Mouse (Mus musculus): ENCODE measurements around the gene Homer1. TPM values are rescaled to one million over a fixed set of nuclear protein-coding genes. Genes with fewer than 3 reads are reported as not detected.

The Homer1 gene
- polyA plus RNA-seq, 1 experiment from 2014 or later: 13.2 TPM

DNA sequence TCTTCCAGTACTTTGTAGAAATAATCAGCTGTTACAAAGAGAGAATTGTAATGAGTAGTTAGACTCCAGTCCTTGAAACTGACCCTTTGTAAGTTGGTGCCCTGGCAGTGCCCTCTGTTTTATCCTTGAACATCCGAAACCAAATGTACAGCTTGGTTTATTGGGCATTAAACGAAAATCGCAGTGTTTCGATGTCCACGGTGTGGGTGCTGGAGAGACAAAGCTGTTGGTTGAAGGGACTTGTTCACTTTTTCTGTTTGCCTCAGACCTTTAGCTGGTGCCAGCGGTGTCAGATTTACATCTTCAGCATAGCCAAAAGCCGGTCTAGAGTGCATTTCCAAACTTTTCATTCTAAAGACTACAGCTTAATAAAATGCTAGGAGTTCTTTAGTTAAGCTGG lies 6.2 kb downstream of the Homer1 start:
- peak overlapping the region; percentile 86 for H3K4me3 ChIP-seq
- H3K4me1 ChIP-seq (replicated peaks): peaks cover 5% of the 10 kb centered on the region
- peak overlapping the region; percentile 75 for H3K4me2 ChIP-seq
- no peak for ATAC-seq (replicated peaks; ENCODE audit: insufficient number of reproducible peaks, insufficient read depth, low FRiP score, low read depth)
- H3K9ac ChIP-seq: peak overlapping the region; percentile 57
- 17% methylated on average over 7 of the region's 7 CpGs for WGBS
- no peaks in the 10 kb centered on the region for H3K9me3 ChIP-seq (replicated peaks)
- H3K36me3 ChIP-seq: no peaks in the 10 kb centered on the region
- peak overlapping the region; percentile 57 for H3K27ac ChIP-seq
- no peaks in the 10 kb centered on the region for H3K27me3 ChIP-seq

DNA sequence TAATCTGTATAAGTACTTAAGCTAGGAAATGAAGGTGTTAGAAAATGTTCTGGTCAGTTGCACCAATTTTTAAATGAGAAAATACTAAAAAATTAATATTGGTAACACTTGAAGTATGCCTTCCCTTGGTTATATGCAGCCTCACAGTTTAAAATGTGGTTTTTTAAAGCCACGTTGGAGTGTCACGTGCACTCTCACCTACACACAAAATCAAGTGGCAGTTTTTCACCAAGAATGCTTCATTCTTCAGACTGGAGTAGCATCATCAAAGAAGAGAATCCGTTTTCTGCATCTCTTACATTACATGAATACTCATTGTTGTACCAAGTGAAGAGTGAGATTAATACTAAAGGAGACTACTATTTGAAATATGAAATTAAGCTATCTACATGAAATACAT lies 7.1 kb downstream of the Homer1 start:
- H3K27ac ChIP-seq: no peak overlapping the region

DNA sequence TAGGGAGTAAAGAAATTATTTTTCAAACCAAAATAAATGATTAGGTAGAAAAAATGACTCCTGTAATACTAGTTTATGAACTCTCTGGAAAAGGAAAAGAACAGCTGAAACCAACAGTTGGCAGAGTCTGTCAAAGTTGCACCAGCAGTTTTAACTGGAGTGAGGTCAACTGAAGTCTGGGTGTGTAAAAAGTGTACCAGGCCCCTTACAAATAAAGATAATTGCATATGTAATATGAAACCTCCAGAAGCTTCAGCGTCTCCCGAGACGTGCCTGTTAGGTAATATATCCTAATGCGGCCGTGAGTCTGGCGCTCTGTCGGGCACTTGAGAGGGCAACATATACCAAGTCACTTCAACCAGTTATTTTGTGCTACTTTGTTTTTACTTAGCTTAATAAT lies 8.3 kb downstream of the Homer1 start:
- Histone ChIP-seq H3K4me3 (peak overlapping the region; percentile 29), H3K4me1 (replicated peaks) (peaks cover 13% of the 10 kb centered on the region), H3K9ac (0 out of 2 replicates have a peak overlapping the region, but pooled peaks have one; percentile 1), H3K4me2 (peak overlapping the region; percentile 75), H3K36me3 (no peaks in the 10 kb centered on the region), H3K27me3 (no peaks in the 10 kb centered on the region), H3K27ac (peak overlapping the region; percentile 77), H3K9me3 (replicated peaks) (no peaks in the 10 kb centered on the region)
- WGBS: 35% methylated on average over 7 of the region's 7 CpGs
- no peak for ATAC-seq (replicated peaks; ENCODE audit: insufficient number of reproducible peaks, insufficient read depth, low FRiP score, low read depth)

More for the DNA sequence above, 7.1 kb downstream of the Homer1 start:
- Histone ChIP-seq H3K4me1 (replicated peaks) (peaks cover 9% of the 10 kb centered on the region), H3K4me2 (peak overlapping the region; percentile 75), H3K36me3 (no peaks in the 10 kb centered on the region), H3K9ac (no peak overlapping the region), H3K4me3 (peak overlapping the region; percentile 86), H3K9me3 (replicated peaks) (no peaks in the 10 kb centered on the region), H3K27me3 (no peaks in the 10 kb centered on the region)
- 43% methylated on average over 3 of the region's 3 CpGs for WGBS
- no peak for ATAC-seq (replicated peaks; ENCODE audit: insufficient number of reproducible peaks, insufficient read depth, low FRiP score, low read depth)

DNA sequence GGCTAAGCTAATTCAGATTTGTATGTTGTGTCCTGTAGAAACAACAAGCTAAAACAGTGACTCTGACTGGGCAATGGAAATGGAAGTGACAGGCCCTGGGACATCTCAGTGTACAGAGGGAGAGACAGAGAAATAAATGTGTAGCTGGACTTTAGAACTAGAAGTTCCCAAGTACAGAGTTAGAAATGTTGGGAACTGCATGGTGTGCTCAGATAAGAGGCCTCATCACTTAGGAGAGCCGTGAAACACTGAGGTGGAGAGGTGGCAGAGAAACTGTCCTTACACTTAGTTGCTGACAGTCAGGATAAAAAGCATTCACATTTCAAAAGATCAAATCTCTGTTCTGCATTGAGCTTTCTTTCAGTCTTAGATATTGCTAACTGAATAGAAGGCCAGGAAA lies 9.9 kb downstream of the Homer1 start:
- H3K27ac ChIP-seq: peak overlapping the region; percentile 82
- WGBS: 19% methylated on average over 1 of the region's 1 CpGs
- H3K9ac ChIP-seq: no peak overlapping the region
- H3K36me3 ChIP-seq: no peaks in the 10 kb centered on the region
- peaks cover 22% of the 10 kb centered on the region for H3K4me1 ChIP-seq (replicated peaks)
- ATAC-seq (replicated peaks; ENCODE audit: insufficient number of reproducible peaks, insufficient read depth, low FRiP score, low read depth): no peak
- no peaks in the 10 kb centered on the region for H3K9me3 ChIP-seq (replicated peaks)
- peak overlapping the region; percentile 38 for H3K4me2 ChIP-seq
- no peaks in the 10 kb centered on the region for H3K27me3 ChIP-seq
- H3K4me3 ChIP-seq: no peak overlapping the region

DNA sequence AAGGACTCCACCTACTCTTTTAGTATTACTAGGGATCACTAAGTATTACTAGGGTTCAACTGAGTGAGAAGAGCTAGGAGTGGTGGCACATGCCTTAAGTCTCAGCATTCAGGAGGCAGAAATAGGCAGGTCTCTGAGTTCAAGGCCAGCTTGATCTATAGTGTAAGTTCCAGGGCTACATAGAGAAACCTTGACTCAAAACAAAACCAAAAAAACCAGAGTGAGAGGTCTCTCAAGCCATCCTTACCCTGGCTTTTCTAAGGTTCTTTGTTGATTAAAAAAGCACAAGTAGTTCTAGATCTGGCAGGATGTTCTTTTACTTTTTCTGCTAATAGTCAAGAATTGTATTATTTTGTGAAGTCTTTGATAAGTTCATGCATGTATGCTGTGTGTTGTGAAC lies 13.1 kb downstream of the Homer1 start:
- peaks cover 21% of the 10 kb centered on the region for H3K4me1 ChIP-seq (replicated peaks)
- no peak for ATAC-seq (replicated peaks; ENCODE audit: insufficient number of reproducible peaks, insufficient read depth, low FRiP score, low read depth)
- H3K4me3 ChIP-seq: no peak overlapping the region
- no peaks in the 10 kb centered on the region for H3K36me3 ChIP-seq
- no peaks in the 10 kb centered on the region for H3K27me3 ChIP-seq
- H3K27ac ChIP-seq: peak overlapping the region; percentile 28; the same call in 1 of the 2 replicates
- H3K9ac ChIP-seq: no peak overlapping the region
- no peaks in the 10 kb centered on the region for H3K9me3 ChIP-seq (replicated peaks)
- H3K4me2 ChIP-seq: no peak overlapping the region

DNA sequence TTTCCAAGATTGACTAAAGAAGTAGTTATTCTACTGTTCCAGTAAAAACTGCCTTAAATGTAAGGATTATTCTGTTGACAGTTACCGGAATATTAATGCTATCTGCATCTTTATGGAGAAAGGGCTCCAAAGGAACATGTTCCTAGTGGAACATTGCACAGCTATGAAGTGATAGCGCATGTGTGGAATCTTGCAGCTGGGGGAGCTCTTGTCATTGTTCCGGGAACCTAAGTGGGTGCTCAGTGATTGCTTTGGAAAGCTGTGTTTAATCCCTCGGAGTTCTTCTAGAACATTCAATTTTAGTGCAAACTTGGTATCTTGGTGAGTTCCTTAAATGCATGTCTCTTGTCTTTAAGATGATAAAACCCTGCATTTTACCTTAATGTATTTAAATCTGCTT lies 14.9 kb downstream of the Homer1 start:
- Histone ChIP-seq H3K4me1 (replicated peaks) (peaks cover 18% of the 10 kb centered on the region), H3K4me2 (no peak overlapping the region), H3K27me3 (no peaks in the 10 kb centered on the region), H3K27ac (no peak overlapping the region), H3K36me3 (no peaks in the 10 kb centered on the region), H3K9me3 (replicated peaks) (no peaks in the 10 kb centered on the region), H3K9ac (no peak overlapping the region), H3K4me3 (no peak overlapping the region)
- no peak for ATAC-seq (replicated peaks; ENCODE audit: insufficient number of reproducible peaks, insufficient read depth, low FRiP score, low read depth)
- WGBS: 49% methylated on average over 4 of the region's 4 CpGs

DNA sequence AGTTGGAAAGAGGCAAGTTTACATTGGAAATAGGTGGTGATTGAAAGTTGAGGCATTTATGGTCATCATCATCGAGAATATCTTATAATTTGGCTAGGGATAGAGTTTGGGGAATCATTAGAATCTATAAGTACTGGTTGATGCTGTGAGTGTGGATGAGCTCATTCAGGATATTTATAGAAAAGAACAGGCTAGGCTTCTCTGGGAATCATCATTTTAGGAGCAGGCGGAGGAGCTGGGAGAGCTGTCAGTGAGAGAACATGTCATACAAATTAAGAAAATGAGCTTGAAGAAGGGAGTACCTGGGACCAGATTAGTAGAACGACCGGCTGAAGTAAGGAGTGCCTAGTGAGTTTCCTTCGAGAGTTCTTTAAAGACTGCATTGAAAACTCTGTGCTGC lies 20.7 kb downstream of the Homer1 start:
- ATAC-seq (replicated peaks; ENCODE audit: insufficient number of reproducible peaks, insufficient read depth, low FRiP score, low read depth): no peak
- no peak overlapping the region for H3K4me2 ChIP-seq
- H3K9me3 ChIP-seq (replicated peaks): no peaks in the 10 kb centered on the region
- H3K4me3 ChIP-seq: no peak overlapping the region
- peak overlapping the region; percentile 48 for H3K27ac ChIP-seq
- peaks cover 8% of the 10 kb centered on the region; the same call in 1 of the 2 replicates for H3K4me1 ChIP-seq (replicated peaks)
- no peaks in the 10 kb centered on the region for H3K36me3 ChIP-seq
- no peak overlapping the region for H3K9ac ChIP-seq
- no peaks in the 10 kb centered on the region for H3K27me3 ChIP-seq
- WGBS: 41% methylated on average over 5 of the region's 5 CpGs

DNA sequence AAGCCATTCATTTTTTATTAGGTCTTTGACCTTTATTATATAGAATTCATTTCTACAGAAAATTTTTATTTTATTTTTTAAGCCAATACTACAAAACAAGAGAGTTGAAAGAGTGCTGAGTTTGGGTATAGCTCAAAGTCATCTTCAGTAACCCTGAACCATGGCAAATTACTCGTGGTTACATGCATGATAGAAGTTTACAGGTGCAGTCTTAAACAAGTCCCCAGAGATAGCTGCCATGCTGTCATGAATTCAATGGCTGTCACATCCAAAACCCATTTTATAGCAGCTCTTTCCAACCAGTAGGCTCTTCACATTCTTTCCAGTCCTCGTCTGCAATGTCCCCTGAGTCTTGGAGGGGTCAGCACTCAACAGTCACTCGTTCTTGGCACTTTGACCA lies 26.9 kb downstream of the Homer1 start:
- H3K4me2 ChIP-seq: no peak overlapping the region
- H3K27me3 ChIP-seq: no peaks in the 10 kb centered on the region
- no peak for ATAC-seq (replicated peaks; ENCODE audit: insufficient number of reproducible peaks, insufficient read depth, low FRiP score, low read depth)
- no peak overlapping the region for H3K27ac ChIP-seq
- H3K4me3 ChIP-seq: no peak overlapping the region
- peaks cover 9% of the 10 kb centered on the region; the same call in 1 of the 2 replicates for H3K4me1 ChIP-seq (replicated peaks)
- WGBS: 57% methylated on average over 3 of the region's 3 CpGs
- H3K9ac ChIP-seq: no peak overlapping the region
- H3K9me3 ChIP-seq (replicated peaks): no peaks in the 10 kb centered on the region
- no peaks in the 10 kb centered on the region for H3K36me3 ChIP-seq

DNA sequence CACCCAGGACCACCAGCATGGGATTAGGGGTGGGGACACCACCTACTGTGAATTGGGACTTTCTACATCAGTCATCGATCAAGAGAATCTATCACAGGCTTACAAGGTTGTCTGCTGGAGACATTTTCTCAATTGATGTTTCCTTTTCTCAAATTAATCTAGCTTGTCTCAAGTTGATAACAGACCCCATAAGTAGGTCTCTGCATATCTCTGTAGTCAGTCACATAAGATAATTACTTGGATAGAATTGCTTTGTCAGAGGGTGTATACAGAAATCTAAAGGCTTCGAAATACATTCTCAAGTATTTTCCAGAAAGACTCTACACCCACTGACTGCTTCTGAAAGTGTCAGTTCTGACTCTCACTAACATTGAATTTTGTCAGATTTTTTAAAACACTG lies 32.3 kb downstream of the Homer1 start:
- Histone ChIP-seq H3K36me3 (no peaks in the 10 kb centered on the region), H3K9ac (no peak overlapping the region), H3K9me3 (replicated peaks) (no peaks in the 10 kb centered on the region), H3K4me1 (replicated peaks) (peaks cover 4% of the 10 kb centered on the region; the same call in 1 of the 2 replicates), H3K27ac (no peak overlapping the region), H3K4me3 (no peak overlapping the region), H3K27me3 (no peaks in the 10 kb centered on the region), H3K4me2 (no peak overlapping the region)
- WGBS: 90% methylated on average over 2 of the region's 2 CpGs
- no peak for ATAC-seq (replicated peaks; ENCODE audit: insufficient number of reproducible peaks, insufficient read depth, low FRiP score, low read depth)

DNA sequence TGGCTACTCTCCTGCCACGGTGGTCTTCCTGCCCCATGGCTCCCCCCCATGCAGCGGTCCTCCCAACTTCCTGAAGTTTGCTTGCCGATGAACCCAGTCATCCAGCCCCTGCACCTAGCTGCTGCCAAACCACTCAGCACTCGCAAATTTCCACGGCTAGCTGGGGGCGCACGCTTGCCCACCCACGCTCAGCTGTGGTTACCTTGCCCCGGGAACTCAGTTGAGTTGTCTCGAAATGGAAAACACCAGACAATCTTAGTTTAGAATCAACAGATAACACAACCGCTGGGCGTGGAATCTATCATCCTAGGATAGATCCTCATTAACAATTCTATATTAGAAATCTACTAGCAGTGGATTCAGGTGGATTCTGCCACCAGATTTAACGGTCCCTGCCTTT lies 33.1 kb downstream of the Homer1 start:
- Histone ChIP-seq H3K27ac (no peak overlapping the region), H3K9me3 (replicated peaks) (no peaks in the 10 kb centered on the region), H3K36me3 (no peaks in the 10 kb centered on the region), H3K4me2 (no peak overlapping the region), H3K9ac (no peak overlapping the region), H3K4me3 (no peak overlapping the region), H3K4me1 (replicated peaks) (no peaks in the 10 kb centered on the region), H3K27me3 (no peaks in the 10 kb centered on the region)
- WGBS: 93% methylated on average over 13 of the region's 13 CpGs
- no peak for ATAC-seq (replicated peaks; ENCODE audit: insufficient number of reproducible peaks, insufficient read depth, low FRiP score, low read depth)

DNA sequence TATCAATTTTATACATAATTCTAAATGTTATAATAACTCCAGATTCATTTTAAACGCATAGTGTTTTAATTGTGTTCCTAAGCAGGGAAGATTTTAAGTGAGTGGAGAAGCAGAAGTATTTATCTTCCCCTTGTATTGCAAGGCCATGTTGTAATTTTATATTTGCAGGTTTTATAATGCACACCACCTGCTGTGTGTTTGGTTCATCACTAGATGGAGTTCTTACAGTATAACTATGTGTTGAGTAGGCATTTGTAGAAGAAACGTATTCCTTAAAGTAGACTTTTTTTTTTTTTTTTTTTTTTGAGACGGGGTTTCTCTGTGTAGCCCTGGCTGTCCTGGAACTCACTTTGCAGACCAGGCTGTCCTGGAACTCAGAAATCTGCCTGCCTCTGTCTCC lies 35.9 kb downstream of the Homer1 start:
- no peak overlapping the region for H3K4me3 ChIP-seq
- H3K4me2 ChIP-seq: no peak overlapping the region
- no peaks in the 10 kb centered on the region for H3K36me3 ChIP-seq
- H3K27me3 ChIP-seq: no peaks in the 10 kb centered on the region
- 67% methylated on average over 3 of the region's 3 CpGs for WGBS
- ATAC-seq (replicated peaks; ENCODE audit: insufficient number of reproducible peaks, insufficient read depth, low FRiP score, low read depth): no peak
- peaks cover 14% of the 10 kb centered on the region for H3K4me1 ChIP-seq (replicated peaks)
- H3K27ac ChIP-seq: no peak overlapping the region
- no peaks in the 10 kb centered on the region for H3K9me3 ChIP-seq (replicated peaks)
- H3K9ac ChIP-seq: no peak overlapping the region

DNA sequence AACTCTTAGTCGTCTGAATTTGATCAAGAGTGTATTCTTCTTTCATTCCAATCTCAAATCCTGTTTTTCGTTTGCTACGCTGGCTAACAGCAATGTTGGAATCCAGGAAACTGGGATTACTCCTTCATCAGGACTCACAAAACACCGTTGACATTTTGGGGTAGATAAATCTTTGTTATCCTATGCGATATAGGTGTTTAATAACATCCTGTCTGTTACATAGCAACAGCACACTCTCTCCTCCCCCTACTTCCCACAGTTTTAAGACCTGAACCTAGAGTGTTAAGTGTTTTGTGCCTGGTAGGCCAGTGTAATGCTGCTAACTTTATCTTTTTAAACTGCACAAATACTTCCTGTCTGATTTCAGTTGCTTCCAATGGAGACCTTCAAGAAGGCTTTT lies 39.0 kb downstream of the Homer1 start:
- peak overlapping the region; percentile 63 for H3K27ac ChIP-seq
- H3K4me2 ChIP-seq: 0 out of 2 replicates have a peak overlapping the region, but pooled peaks have one; percentile 6
- no peak overlapping the region for H3K9ac ChIP-seq
- H3K4me3 ChIP-seq: no peak overlapping the region
- no peaks in the 10 kb centered on the region for H3K27me3 ChIP-seq
- ATAC-seq (replicated peaks; ENCODE audit: insufficient number of reproducible peaks, insufficient read depth, low FRiP score, low read depth): no peak
- H3K9me3 ChIP-seq (replicated peaks): no peaks in the 10 kb centered on the region
- peaks cover 14% of the 10 kb centered on the region for H3K4me1 ChIP-seq (replicated peaks)
- WGBS: 21% methylated on average over 5 of the region's 5 CpGs
- H3K36me3 ChIP-seq: no peaks in the 10 kb centered on the region

Measured in heart, embryonic 15.5 days (tissue).